Mouse (Mus musculus): ENCODE data around the gene Prom2.

Gene Prom2

GRCm38 (mm10) chr2:127541185-127541584 is at the start of gene Prom2:
TSS of gene Prom2 (minus strand) at chr2:127541467.
- DNase-seq (ENCODE audit: low read depth, low spot score): no peak

GRCm38 (mm10) chr2:127590840-127591239 is 49.6 kb upstream of the Prom2 start:
- DNase-seq (ENCODE audit: low read depth, low spot score): no peak

GRCm38 (mm10) chr2:127590204-127590603 is 48.9 kb upstream of the Prom2 start:
- DNase-seq (ENCODE audit: low read depth, low spot score): no peak

- no peak for DNase-seq (ENCODE audit: low read depth, low spot score)
Observed at GRCm38 (mm10) chr2:127588897-127589296, 47.6 kb upstream of the Prom2 start.

GRCm38 (mm10) chr2:127587514-127587844 is 46.2 kb upstream of the Prom2 start:
- no peak for DNase-seq (ENCODE audit: low read depth, low spot score)

GRCm38 (mm10) chr2:127586694-127587513 is 45.6 kb upstream of the Prom2 start, which contains the start of the genes Zfp661 and Mrps5:
TSS of gene Zfp661 (minus strand) at chr2:127587094.
TSS of gene Mrps5 (plus strand) at chr2:127587222.
- DNase-seq (ENCODE audit: low read depth, low spot score): peak; percentile 88

- peak; percentile 94 for DNase-seq (ENCODE audit: low read depth, low spot score)
Observed at GRCm38 (mm10) chr2:127584436-127584858, 43.2 kb upstream of the Prom2 start.

- no peak for DNase-seq (ENCODE audit: low read depth, low spot score)
Observed at GRCm38 (mm10) chr2:127573322-127573721, 32.1 kb upstream of the Prom2 start.

- peak; percentile 91 for DNase-seq (ENCODE audit: low read depth, low spot score)
Observed at GRCm38 (mm10) chr2:127559070-127559966, 18.1 kb upstream of the Prom2 start.

GRCm38 (mm10) chr2:127551078-127551477 is 9.8 kb upstream of the Prom2 start:
- peak; percentile 18 for DNase-seq (ENCODE audit: low read depth, low spot score)

- DNase-seq (ENCODE audit: low read depth, low spot score): no peak
Observed at GRCm38 (mm10) chr2:127550446-127550845, 9.2 kb upstream of the Prom2 start.

- no peak for DNase-seq (ENCODE audit: low read depth, low spot score)
Observed at GRCm38 (mm10) chr2:127549711-127550110, 8.4 kb upstream of the Prom2 start.

GRCm38 (mm10) chr2:127548342-127549074 is 7.2 kb upstream of the Prom2 start:
- DNase-seq (ENCODE audit: low read depth, low spot score): no peak

- DNase-seq (ENCODE audit: low read depth, low spot score): no peak
Observed at GRCm38 (mm10) chr2:127541697-127542096, 430 bp upstream of the Prom2 start.

GRCm38 (mm10) chr2:127539494-127539893 is 1.8 kb downstream of the Prom2 start:
- DNase-seq (ENCODE audit: low read depth, low spot score): peak; percentile 50

- DNase-seq (ENCODE audit: low read depth, low spot score): no peak
Observed at GRCm38 (mm10) chr2:127537548-127537947, 3.7 kb downstream of the Prom2 start.

- DNase-seq (ENCODE audit: low read depth, low spot score): no peak
Observed at GRCm38 (mm10) chr2:127535363-127535762, 5.9 kb downstream of the Prom2 start.

- DNase-seq (ENCODE audit: low read depth, low spot score): no peak
Observed at GRCm38 (mm10) chr2:127532379-127532778, 8.9 kb downstream of the Prom2 start.

GRCm38 (mm10) chr2:127531592-127531991 is 9.7 kb downstream of the Prom2 start:
- DNase-seq (ENCODE audit: low read depth, low spot score): no peak

GRCm38 (mm10) chr2:127530418-127530817 is 10.8 kb downstream of the Prom2 start:
- DNase-seq (ENCODE audit: low read depth, low spot score): no peak

GRCm38 (mm10) chr2:127525004-127525775 is 16.1 kb downstream of the Prom2 start:
- DNase-seq (ENCODE audit: low read depth, low spot score): no peak

Data from A20 (cell line).